Mouse (Mus musculus): ENCODE data around the gene Flt1.
"Not testable (repeated sequence)": the region's sequence is repeated elsewhere in the genome, so short reads cannot be mapped to it uniquely, and the experiment has no call there.

Gene Flt1

GRCm38 (mm10) chr5:147557641-147558040, 168.2 kb downstream of the Flt1 start:
- CTCF ChIA-PET = not testable (repeated sequence)

GRCm38 (mm10) chr5:147551879-147552627, 173.8 kb downstream of the Flt1 start:
- CTCF ChIA-PET = no interaction called here

DNA sequence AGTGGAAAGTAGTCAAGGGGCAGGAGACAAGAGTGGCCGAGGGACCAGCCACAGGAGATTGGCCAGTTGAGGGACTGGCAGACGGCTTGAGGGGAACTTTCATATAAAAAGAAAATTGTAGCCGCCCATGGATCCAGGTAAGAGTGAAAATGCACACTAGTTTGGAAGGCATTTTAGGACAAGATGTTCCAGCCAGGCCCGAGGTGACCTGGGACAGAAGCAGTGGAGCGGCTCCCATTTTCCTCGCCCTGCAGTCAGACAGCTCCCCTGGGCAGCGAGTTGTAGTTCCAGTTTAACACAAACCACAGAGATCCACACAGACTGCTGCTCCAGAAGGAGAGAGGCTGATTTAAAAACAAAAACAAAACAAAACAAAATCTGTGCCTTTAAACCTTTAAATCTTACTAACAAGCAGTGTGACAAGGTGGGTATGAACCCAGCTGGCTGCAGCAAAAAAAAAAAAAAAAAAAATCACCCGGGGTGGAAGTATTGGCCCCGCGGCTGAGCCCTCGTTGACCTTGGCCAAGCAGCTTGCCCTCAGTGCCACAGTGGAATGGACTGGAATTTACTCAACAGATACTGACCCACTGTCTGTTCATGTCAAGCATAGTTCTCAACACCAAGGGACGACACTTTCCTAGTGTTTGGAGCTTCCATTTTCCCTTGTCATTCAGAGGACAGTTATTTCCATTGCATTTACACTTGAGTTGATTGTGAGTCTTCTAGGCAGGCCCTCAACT, 176.6 kb downstream of the Flt1 start:
- CTCF ChIA-PET = no interaction called here

DNA sequence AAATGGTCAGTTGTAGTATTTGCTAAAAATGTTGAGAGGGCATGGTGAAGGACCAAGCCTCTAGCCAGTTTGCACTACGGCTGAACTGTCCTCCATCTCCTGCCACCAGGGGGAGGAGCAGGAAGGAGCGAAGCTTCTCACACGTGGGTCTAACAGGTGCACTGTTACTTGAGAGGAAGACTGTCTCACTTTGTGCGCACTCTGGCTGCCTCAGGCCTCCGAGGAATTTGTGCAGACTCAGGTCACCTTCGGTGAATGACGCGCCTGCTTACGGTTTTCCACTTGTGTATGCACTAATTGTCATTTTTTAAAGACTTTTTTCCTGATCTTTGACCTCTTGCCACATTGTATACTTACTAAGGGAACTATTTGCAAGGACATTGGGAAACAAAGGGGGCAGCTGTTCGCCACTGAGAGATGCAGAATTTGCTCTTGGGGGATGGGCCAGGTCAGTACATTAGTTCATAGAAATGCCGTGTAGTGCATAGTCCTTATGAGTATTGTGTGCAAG, 180.0 kb downstream of the Flt1 start:
- CTCF ChIA-PET = no interaction called here

GRCm38 (mm10) chr5:147542291-147542690, 183.5 kb downstream of the Flt1 start:
- CTCF ChIA-PET = interaction anchor here (0.6 kb wide), 1 partner anchor 311 kb away, joined by 9 read pairs; no protein-coding TSS in a partner anchor

DNA sequence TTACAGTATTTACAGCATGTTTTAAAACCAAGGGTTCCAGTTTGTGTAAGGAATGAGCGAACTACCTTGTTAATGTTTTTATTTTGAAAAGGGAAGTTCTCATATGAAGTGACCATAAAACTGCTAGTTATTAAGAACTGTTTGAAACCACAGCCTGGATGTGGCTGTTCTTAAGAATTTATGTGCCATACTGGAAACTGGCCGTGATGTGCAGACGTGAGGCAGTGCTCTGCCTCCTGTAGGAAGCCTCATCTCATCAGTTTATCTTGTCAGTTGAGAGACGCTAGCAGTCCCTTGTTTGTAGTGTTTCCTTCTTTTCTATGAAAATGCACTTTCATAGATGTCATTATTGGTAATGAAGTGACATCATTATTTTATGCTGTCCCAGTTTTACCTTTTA, 186.0 kb downstream of the Flt1 start:
- CTCF ChIA-PET = no interaction called here

DNA sequence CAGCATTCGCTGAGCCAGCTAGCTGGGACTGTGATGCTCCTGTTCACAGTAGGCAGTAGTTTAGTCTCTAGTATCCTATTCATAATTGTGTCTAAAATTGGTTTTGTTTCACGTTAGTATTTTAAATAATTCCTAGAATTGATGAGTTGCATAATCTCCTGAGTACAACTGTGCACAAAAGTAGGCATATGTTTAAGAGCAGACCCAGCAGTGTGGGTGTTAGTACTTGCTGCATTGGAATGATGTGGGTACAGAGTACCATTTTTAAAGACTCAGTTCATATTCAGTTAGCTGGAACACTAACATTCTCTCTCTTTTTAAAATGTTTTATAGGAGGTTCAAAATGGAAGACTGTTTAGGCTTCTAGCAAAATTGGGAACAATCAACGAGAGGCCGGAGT, 186.4 kb downstream of the Flt1 start:
- CTCF ChIA-PET = no interaction called here

DNA sequence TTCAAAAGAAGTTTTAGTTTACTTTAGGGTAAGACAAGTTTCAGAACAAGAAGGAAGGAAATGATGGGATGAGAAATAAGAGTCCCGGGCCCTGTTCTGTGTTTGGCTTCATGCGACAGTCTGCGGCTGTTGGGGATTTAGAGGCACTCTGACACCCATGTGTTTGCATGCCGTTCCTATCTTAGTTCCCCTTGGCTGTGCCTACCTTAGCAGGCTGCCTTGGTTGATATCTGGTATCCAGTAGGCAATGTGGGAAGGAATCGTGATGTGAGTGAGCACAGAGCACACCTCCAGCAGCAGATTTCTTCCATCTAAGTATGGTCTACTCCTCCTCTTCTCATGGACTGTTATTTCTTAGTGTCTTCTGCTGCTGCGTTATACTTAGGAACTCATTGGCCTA, 193.8 kb downstream of the Flt1 start:
- CTCF ChIA-PET = no interaction called here

DNA sequence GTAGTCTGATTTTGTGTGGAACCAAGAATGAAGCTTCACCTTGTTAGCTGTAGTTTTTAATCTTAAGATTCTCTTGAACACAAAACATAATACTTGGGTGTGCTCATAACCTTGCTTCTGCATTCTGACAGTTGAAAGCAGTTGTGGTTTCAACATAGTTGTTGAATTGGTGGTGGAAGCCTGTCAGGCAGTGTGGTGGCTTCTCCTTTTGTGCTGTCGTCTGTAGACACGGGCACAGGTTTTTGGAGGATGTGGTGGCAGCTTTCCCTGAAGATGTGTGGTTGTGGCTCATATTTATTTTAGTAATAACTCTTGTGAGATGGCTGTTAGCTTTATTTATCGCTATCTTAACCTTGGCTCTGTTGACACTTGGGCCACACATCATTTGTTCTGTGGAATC, 198.0 kb downstream of the Flt1 start:
- CTCF ChIA-PET = interaction anchor here (0.7 kb wide), 1 partner anchor 43 kb away, joined by 3 read pairs; no protein-coding TSS in a partner anchor

DNA sequence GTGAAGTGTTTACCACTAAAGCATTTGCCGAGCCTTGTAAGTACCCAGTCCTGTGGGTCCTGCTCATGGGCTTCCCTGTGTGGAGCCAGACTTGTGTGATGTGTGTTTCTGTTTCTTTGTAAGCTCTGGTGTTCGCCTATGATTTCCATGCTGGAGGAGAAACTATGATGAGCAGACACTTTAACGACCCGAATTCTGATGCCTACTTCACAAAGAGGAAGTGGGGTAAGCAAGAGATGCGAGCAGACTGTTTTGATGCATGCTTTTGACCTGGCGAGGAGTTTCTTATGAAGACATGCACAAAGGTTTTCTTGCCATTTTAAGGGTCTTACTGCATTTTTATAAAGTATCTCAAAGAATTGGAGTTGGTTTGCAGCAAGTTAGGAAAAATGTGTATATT, 198.8 kb downstream of the Flt1 start:
- CTCF ChIA-PET = no interaction called here

All from spleen, embryonic (tissue).